Mouse (Mus musculus): ENCODE measurements around the gene Epas1. TPM values are rescaled to one million over a fixed set of nuclear protein-coding genes. Genes with fewer than 3 reads are reported as not detected.

The Epas1 gene
- total and polyA plus RNA-seq, 3 experiments, result not detected

DNA sequence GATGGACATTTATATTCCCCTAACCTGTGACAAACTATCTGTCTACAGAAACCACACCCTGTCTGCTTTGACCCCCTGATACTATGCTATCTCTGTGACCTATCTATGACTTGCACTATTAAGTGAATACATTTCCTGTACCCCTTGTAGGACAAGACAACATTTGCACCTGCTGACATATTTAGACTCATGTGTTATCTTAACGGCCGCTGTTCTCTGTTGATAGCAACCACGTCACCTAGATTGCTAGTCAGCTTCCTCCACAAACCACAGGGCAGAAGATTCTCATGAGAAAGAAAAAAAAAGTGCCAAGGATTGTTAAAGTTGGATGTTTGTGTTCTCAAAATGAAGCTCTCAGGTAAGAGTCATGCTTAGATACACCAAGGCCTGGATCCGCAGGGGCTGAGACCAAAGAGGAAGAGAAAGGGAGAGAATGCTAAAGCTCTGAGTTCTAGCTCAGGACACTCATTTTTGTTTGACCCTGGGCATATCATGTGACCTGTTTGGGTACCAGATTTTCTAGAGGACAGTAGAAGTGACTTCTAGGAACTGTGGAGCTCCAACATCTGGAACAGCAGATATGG lies 127.1 kb downstream of the Epas1 start (continued):
- TF ChIP-seq MEF2A (IDR thresholded peaks at IDR 0.05; ENCODE audit: extremely low read depth, insufficient replicate concordance, low read depth, low read length, poor library complexity, severe bottlenecking), result peak; percentile 90
- TF ChIP-seq USF1 (IDR thresholded peaks at IDR 0.05; ENCODE audit: low read depth, low read length), result peak; percentile 47; the same call in 1 of the 2 replicates

Other genes starting within 250 kb of the Epas1 start
- 0.10 TPM in 1 of 2 replicates, not detected in the other for gene Gm10309, start 248.5 kb upstream of the Epas1 start, total RNA-seq (2012; rRNA removed)
- gene Gm10309, start 248.5 kb upstream of the Epas1 start, polyA plus RNA-seq (2012; ENCODE audit: insufficient read depth in 1 of 2, insufficient read length in 2 of 2, low read depth in 1 of 2, low replicate concordance in 2 of 2, missing spikeins in 1 of 2), result under 1 TPM in 1 of 2 experiments, not detected in 1; 0.06 TPM
- gene Tmem247, start 163.6 kb downstream of the Epas1 start, total RNA-seq (2012; rRNA removed), result not detected in 2 replicates
- gene Tmem247, start 163.6 kb downstream of the Epas1 start, polyA plus RNA-seq (2012; ENCODE audit: insufficient read depth in 1 of 2, insufficient read length in 2 of 2, low read depth in 1 of 2, low replicate concordance in 2 of 2, missing spikeins in 1 of 2), result not detected
- gene Atp6v1e2, start 194.2 kb downstream of the Epas1 start, total RNA-seq (2012; rRNA removed), result not detected in 2 replicates
- not detected for gene Atp6v1e2, start 194.2 kb downstream of the Epas1 start, polyA plus RNA-seq (2012; ENCODE audit: insufficient read depth in 1 of 2, insufficient read length in 2 of 2, low read depth in 1 of 2, low replicate concordance in 2 of 2, missing spikeins in 1 of 2)
- gene Rhoq, start 209.4 kb downstream of the Epas1 start, total RNA-seq (2012; rRNA removed), result 3.1 and 3.7 TPM in 2 replicates
- gene Rhoq, start 209.4 kb downstream of the Epas1 start, polyA plus RNA-seq (2012; ENCODE audit: insufficient read depth in 1 of 2, insufficient read length in 2 of 2, low read depth in 1 of 2, low replicate concordance in 2 of 2, missing spikeins in 1 of 2), result 10 to 100 TPM in 1 of 2 experiments, 1 to 10 TPM in 1; 9.4 to 34.9 TPM